Mouse (Mus musculus) C2C12 (cell line): Measurements from ENCODE around the gene Samd14. TPM values are rescaled to one million over a fixed set of nuclear protein-coding genes. Genes with fewer than 3 reads are reported as not detected.

Experiments
- H3K27me3 ChIP-seq: one replicate; pipeline ENCODE4 v1.6.1; 2011; ENCODE audit not compliant: control insufficient read depth, insufficient read depth, insufficient read length
- H3K36me3 ChIP-seq: one replicate; pipeline ENCODE4 v1.6.1; 2011; ENCODE audit not compliant: control insufficient read depth, insufficient read depth
- H3K4me3 ChIP-seq: one replicate; pipeline ENCODE4 v1.5.1; 2011; ENCODE audit warnings: mild to moderate bottlenecking, control low read depth; ENCODE audit not compliant: poor library complexity, insufficient read depth, severe bottlenecking
- H3K79me2 ChIP-seq: one replicate; pipeline ENCODE4 v1.6.1; 2011; ENCODE audit not compliant: control insufficient read depth, insufficient read depth
- H3K79me3 ChIP-seq: one replicate; pipeline ENCODE4 v1.6.1; 2011; ENCODE audit warnings: low read depth, control low read depth
- H3ac ChIP-seq: one replicate; pipeline ENCODE3; 2011; ENCODE audit warnings: low read depth; ENCODE audit not compliant: control insufficient read depth, insufficient read length
- CEBPB ChIP-seq: IDR thresholded peaks from one replicate; pipeline ENCODE4 v1.6.1; 2011; ENCODE audit warnings: low read depth, mild to moderate bottlenecking, control low read depth, moderate library complexity
- CTCF ChIP-seq: IDR thresholded peaks from one replicate; pipeline ENCODE4 v1.5.1; 2011; ENCODE audit not compliant: control insufficient read depth, insufficient read depth, insufficient read length
- FOSL1 ChIP-seq: IDR thresholded peaks from one replicate; pipeline ENCODE4 v1.8.0; 2011; ENCODE audit warnings: mild to moderate bottlenecking, low read length; ENCODE audit not compliant: poor library complexity, insufficient read depth, severe bottlenecking
- MAX ChIP-seq: IDR thresholded peaks from one replicate; pipeline ENCODE4 v1.6.1; 2011; ENCODE audit warnings: mild to moderate bottlenecking, control low read depth
- MYOD1 ChIP-seq: IDR thresholded peaks from one replicate; pipeline ENCODE4 v1.6.1; 2011; ENCODE audit warnings: low read depth; ENCODE audit not compliant: control insufficient read depth, insufficient read length
- MYOG ChIP-seq: IDR thresholded peaks from one replicate; pipeline ENCODE4 v1.6.1; 2011; ENCODE audit not compliant: control insufficient read depth, insufficient read length; ENCODE audit errors: extremely low read depth
- USF1 ChIP-seq: IDR thresholded peaks from one replicate; pipeline ENCODE4 v1.6.1; 2011; ENCODE audit warnings: low read depth, mild to moderate bottlenecking, control low read depth, moderate library complexity
- polyA plus RNA-seq: library from polyadenylated mRNA; unstranded; fragments of >200 nt; fragmentation: generic; extraction: Trizol; gene quantifications from one replicate; pipeline ENCODE4 v1.2.1, GENCODE M21; 2012; ENCODE audit warnings: missing spikeins

Gene Samd14
- polyA plus RNA-seq, 1 experiment = 14.0 TPM

GRCm38 (mm10) chr11:94996984-94997383 lies 12.7 kb upstream of the Samd14 start:
- H3K4me3 ChIP-seq = no peak overlapping the region
- no peaks in the 10 kb centered on the region for H3K27me3 ChIP-seq
- peaks cover 39% of the 10 kb centered on the region for H3K79me3 ChIP-seq
- H3ac ChIP-seq = no peak overlapping the region
- H3K79me2 ChIP-seq = peaks cover 50% of the 10 kb centered on the region
- peaks cover 59% of the 10 kb centered on the region for H3K36me3 ChIP-seq
- TF ChIP-seq FOSL1 (no peak), MAX (no peak), USF1 (no peak), MYOD1 (no peak), CEBPB (no peak), CTCF (no peak), MYOG (no peak)

GRCm38 (mm10) chr11:94997596-94997995 lies 12.1 kb upstream of the Samd14 start:
- Histone ChIP-seq H3K79me2 (peaks cover 44% of the 10 kb centered on the region), H3ac (no peak overlapping the region), H3K27me3 (no peaks in the 10 kb centered on the region), H3K4me3 (no peak overlapping the region), H3K79me3 (peaks cover 33% of the 10 kb centered on the region), H3K36me3 (peaks cover 63% of the 10 kb centered on the region)
- TF ChIP-seq MYOG (no peak), CEBPB (no peak), MYOD1 (no peak), MAX (no peak), CTCF (no peak), USF1 (no peak), FOSL1 (no peak)

- Histone ChIP-seq H3K79me3 (peaks cover 30% of the 10 kb centered on the region), H3K4me3 (no peak overlapping the region), H3K36me3 (peaks cover 66% of the 10 kb centered on the region), H3ac (no peak overlapping the region), H3K27me3 (no peaks in the 10 kb centered on the region), H3K79me2 (peaks cover 39% of the 10 kb centered on the region)
- TF ChIP-seq MAX (no peak), CEBPB (no peak), CTCF (no peak)
Observed at GRCm38 (mm10) chr11:94998041-94998531, 11.6 kb upstream of the Samd14 start.

GRCm38 (mm10) chr11:95000128-95000527 lies 9.6 kb upstream of the Samd14 start:
- Histone ChIP-seq H3K79me3 (peaks cover 9% of the 10 kb centered on the region), H3K79me2 (peaks cover 18% of the 10 kb centered on the region), H3K36me3 (peaks cover 61% of the 10 kb centered on the region), H3ac (no peak overlapping the region), H3K4me3 (no peak overlapping the region), H3K27me3 (no peaks in the 10 kb centered on the region)
- TF ChIP-seq CEBPB (no peak), FOSL1 (no peak), MYOG (no peak), USF1 (no peak), MYOD1 (no peak), CTCF (no peak), MAX (no peak)

- no peak overlapping the region for H3ac ChIP-seq
- no peak overlapping the region for H3K4me3 ChIP-seq
- H3K79me3 ChIP-seq = peaks cover 5% of the 10 kb centered on the region
- H3K79me2 ChIP-seq = peaks cover 14% of the 10 kb centered on the region
- H3K36me3 ChIP-seq = peaks cover 61% of the 10 kb centered on the region
- TF ChIP-seq MYOD1 = no peak
- no peak for TF ChIP-seq CTCF
- no peak for TF ChIP-seq FOSL1
- no peak for TF ChIP-seq MYOG
- no peak for TF ChIP-seq CEBPB
- TF ChIP-seq USF1 = no peak
- no peak for TF ChIP-seq MAX
- H3K27me3 ChIP-seq = no peaks in the 10 kb centered on the region
Observed at GRCm38 (mm10) chr11:95000548-95000947, 9.1 kb upstream of the Samd14 start.

- TF ChIP-seq MAX = no peak
- peak; percentile 50 for TF ChIP-seq CTCF
- no peak for TF ChIP-seq CEBPB
- Histone ChIP-seq H3K4me3 (no peak overlapping the region), H3K79me3 (peaks cover 2% of the 10 kb centered on the region), H3ac (no peak overlapping the region), H3K27me3 (no peaks in the 10 kb centered on the region), H3K79me2 (peaks cover 9% of the 10 kb centered on the region), H3K36me3 (peaks cover 62% of the 10 kb centered on the region)
Observed at GRCm38 (mm10) chr11:95001058-95001457, 8.6 kb upstream of the Samd14 start.
